Mouse (Mus musculus) bone marrow, adult 2 months (tissue): ENCODE measurements around the gene Aanat. TPM values are rescaled to one million over a fixed set of nuclear protein-coding genes. Genes with fewer than 3 reads are reported as not detected.
A peak's percentile ranks its signal among the peaks of the same experiment; 100 is the strongest.

Experiments
- H3K27ac ChIP-seq: fragments of 200-500 bp; 2 replicates; pipeline ENCODE4 v1.5.1; 2012; ENCODE audit warnings: low read depth, mild to moderate bottlenecking, control low read depth, inconsistent platforms, low read length; ENCODE audit not compliant: control insufficient read depth, poor library complexity, insufficient read depth
- H3K4me1 ChIP-seq: fragments of 200-500 bp; 2 replicates; pipeline ENCODE4 v1.6.1; 2011; ENCODE audit warnings: low read length; ENCODE audit not compliant: control insufficient read depth, insufficient read depth
- H3K4me3 ChIP-seq: fragments of 200-500 bp; replicated peaks from 2 replicates; pipeline ENCODE3; 2011; ENCODE audit warnings: mild to moderate bottlenecking, low read depth, low read length, control low read depth; ENCODE audit not compliant: control insufficient read depth
- CTCF ChIP-seq: fragments of 200-500 bp; IDR thresholded peaks from 2 replicates; pipeline ENCODE4 v1.5.1; 2011; ENCODE audit warnings: low read length, control low read depth; ENCODE audit not compliant: control insufficient read depth, insufficient read depth
- POLR2A ChIP-seq: fragments of 200-500 bp; IDR thresholded peaks from 2 replicates; pipeline ENCODE4 v1.6.1; 2011; ENCODE audit warnings: low read depth, mild to moderate bottlenecking, control low read depth, low read length, borderline replicate concordance; ENCODE audit not compliant: control insufficient read depth
- WGBS: fragments of 180-500 bp; shearing (Covaris S2); methylation state at CpG from one replicate; pipeline ENCODE4 v1.1.7; 2018; 5-methylcytosine and 5-hydroxymethylcytosine counted together
- polyA plus RNA-seq: library from polyadenylated mRNA; stranded (reverse); fragments of >200 nt; gene quantifications from 2 replicates; pipeline ENCODE4 v1.2.4, GENCODE M21; 2011; ENCODE audit warnings: low replicate concordance; ENCODE audit not compliant: missing spikeins, insufficient read depth, insufficient read length

The Aanat gene
- polyA plus RNA-seq, 1 experiment: not detected

- 0 out of 2 replicates have a peak, but pooled peaks have one; percentile 32 for TF ChIP-seq POLR2A
- TF ChIP-seq CTCF: no peak
- 27% methylated on average over 19 of the region's 19 CpGs for WGBS
- Histone ChIP-seq H3K4me3 (peak overlapping the region; percentile 54), H3K4me1 (peaks cover 4% of the 10 kb centered on the region; the same call in 1 of the 2 replicates), H3K27ac (peak overlapping the region; percentile 84)
Observed at GRCm38 (mm10) chr11:116571767-116572679, 14.2 kb upstream of the Aanat start.

GRCm38 (mm10) chr11:116572756-116573543 is 13.3 kb upstream of the Aanat start:
- Histone ChIP-seq H3K4me3 (peak overlapping the region; percentile 37), H3K27ac (peak overlapping the region; percentile 84), H3K4me1 (peaks cover 4% of the 10 kb centered on the region; the same call in 1 of the 2 replicates)
- WGBS: 46% methylated on average over 12 of the region's 12 CpGs
- TF ChIP-seq CTCF: no peak
- TF ChIP-seq POLR2A: no peak

GRCm38 (mm10) chr11:116574486-116574885 is 11.7 kb upstream of the Aanat start:
- Histone ChIP-seq H3K4me1 (peaks cover 4% of the 10 kb centered on the region; the same call in 1 of the 2 replicates), H3K27ac (no peak overlapping the region), H3K4me3 (no peak overlapping the region)
- TF ChIP-seq POLR2A (no peak), CTCF (no peak)
- WGBS: 93% methylated on average over 6 of the region's 6 CpGs

- peaks cover 4% of the 10 kb centered on the region; the same call in 1 of the 2 replicates for H3K4me1 ChIP-seq
- WGBS: 82% methylated on average over 6 of the region's 6 CpGs
- no peak for TF ChIP-seq CTCF
- TF ChIP-seq POLR2A: no peak
- no peak overlapping the region for H3K4me3 ChIP-seq
- H3K27ac ChIP-seq: no peak overlapping the region
Observed at GRCm38 (mm10) chr11:116574982-116575381, 11.2 kb upstream of the Aanat start.

- TF ChIP-seq CTCF: no peak
- TF ChIP-seq POLR2A: no peak
- Histone ChIP-seq H3K4me3 (no peak overlapping the region), H3K4me1 (peaks cover 4% of the 10 kb centered on the region; the same call in 1 of the 2 replicates), H3K27ac (no peak overlapping the region)
- WGBS: 89% methylated on average over 2 of the region's 2 CpGs
Observed at GRCm38 (mm10) chr11:116575396-116575795, 10.8 kb upstream of the Aanat start.

GRCm38 (mm10) chr11:116579280-116579679 is 7.0 kb upstream of the Aanat start:
- H3K27ac ChIP-seq: no peak overlapping the region
- peak overlapping the region; percentile 39 for H3K4me3 ChIP-seq
- TF ChIP-seq CTCF: no peak
- no peaks in the 10 kb centered on the region for H3K4me1 ChIP-seq
- WGBS: 93% methylated on average over 3 of the region's 3 CpGs

GRCm38 (mm10) chr11:116580031-116580652 is 6.1 kb upstream of the Aanat start:
- Histone ChIP-seq H3K4me1 (no peaks in the 10 kb centered on the region), H3K4me3 (peak overlapping the region; percentile 79), H3K27ac (peak overlapping the region; percentile 93)
- TF ChIP-seq POLR2A (0 out of 2 replicates have a peak, but pooled peaks have one; percentile 6), CTCF (no peak)
- WGBS: 21% methylated on average over 10 of the region's 10 CpGs

- no peak for TF ChIP-seq POLR2A
- peak overlapping the region; percentile 93 for H3K27ac ChIP-seq
- no peaks in the 10 kb centered on the region for H3K4me1 ChIP-seq
- WGBS: 2% methylated on average over 90 of the region's 91 CpGs
- peak overlapping the region; percentile 79 for H3K4me3 ChIP-seq
Observed at GRCm38 (mm10) chr11:116580711-116581375, 5.4 kb upstream of the Aanat start.
